8 mouse cellular contexts compared by ENCODE assay signal in genomic region chr4:124850933-124851658, GRCm38 (mm10). TPM values are rescaled to one million over a fixed set of nuclear protein-coding genes. Genes with fewer than 3 reads are reported as not detected.
DNase-seq lines count a peak whose midpoint lies in the region; ATAC-seq and TF ChIP-seq lines count a peak whose summit lies in the region.

Gene 1110065P20Rik, minus strand, starts transcription at chr4:124851196.

- under 1% methylated on average over 62 of the region's 75 CpGs for WGBS in forebrain, embryonic 15.5 days
- under 1% methylated on average over 75 of the region's 75 CpGs for WGBS in large intestine, adult 2 months
- WGBS in neural tube, embryonic 13.5 days: under 1% methylated on average over 75 of the region's 75 CpGs

- peak; percentile 61 for ATAC-seq in forebrain, embryonic 15.5 days (replicated peaks)
- ATAC-seq in neural tube, embryonic 13.5 days (ENCODE audit: low read depth): peak; percentile 38

- peak within 1 kb of the TSS; percentile 82 for H3K4me2 ChIP-seq in forebrain, embryonic 15.5 days (replicated peaks)
- peak within 1 kb of the TSS; percentile 86 for H3K4me2 ChIP-seq in neural tube, embryonic 13.5 days

- peaks cover 16% of the 10 kb centered on the region for H3K36me3 ChIP-seq in ES-E14 (ENCODE audit: control insufficient read depth, insufficient read depth, low read length, poor library complexity, severe bottlenecking)
- peaks cover 33% of the 10 kb centered on the region for H3K36me3 ChIP-seq in forebrain, embryonic 15.5 days
- H3K36me3 ChIP-seq in neural tube, embryonic 13.5 days: peaks cover 39% of the 10 kb centered on the region

- no peaks in the 10 kb centered on the region for H3K27me3 ChIP-seq in forebrain, embryonic 15.5 days
- H3K27me3 ChIP-seq in neural tube, embryonic 13.5 days: no peaks in the 10 kb centered on the region

- peak within 1 kb of the TSS; percentile 84 to 99 for H3K4me3 ChIP-seq in ES-E14 (ENCODE audit: insufficient read depth in 1 of 2, low read depth in 1 of 2, low read length in 2 of 2, poor library complexity in 1 of 2, severe bottlenecking in 1 of 2)
- peak within 1 kb of the TSS; percentile 85 for H3K4me3 ChIP-seq in forebrain, embryonic 15.5 days
- peak within 1 kb of the TSS; percentile 95 for H3K4me3 ChIP-seq in neural tube, embryonic 13.5 days

- intact Hi-C loops in heart, postnatal 14 days (cut with DNase I): loop anchor here (5.0 to 10.0 kb wide), 2 partner anchors 86 to 214 kb away; partner anchors contain the start of genes 9930104L06Rik, Cdca8, Dnali1 and Snip1

- H3K27ac ChIP-seq in ES-E14 (ENCODE audit: insufficient read depth, low read depth, low read length, poor library complexity, severe bottlenecking): peak within 1 kb of the TSS; percentile 78
- H3K27ac ChIP-seq in forebrain, embryonic 15.5 days (replicated peaks): peak within 1 kb of the TSS; percentile 96
- peak within 1 kb of the TSS; percentile 94 for H3K27ac ChIP-seq in neural tube, embryonic 13.5 days (replicated peaks)

- H3K9ac ChIP-seq in ES-E14 (ENCODE audit: insufficient read depth, low read depth, low read length, poor library complexity, severe bottlenecking): peak within 1 kb of the TSS; percentile 93
- peak within 1 kb of the TSS; percentile 87 for H3K9ac ChIP-seq in forebrain, embryonic 15.5 days (replicated peaks)
- peak within 1 kb of the TSS; percentile 88 for H3K9ac ChIP-seq in neural tube, embryonic 13.5 days

- H3K4me1 ChIP-seq in ES-E14 (ENCODE audit: control insufficient read depth in 2 of 2, insufficient read depth in 2 of 2, low read length in 2 of 2, poor library complexity in 1 of 2): peaks cover 3 to 10% of the 10 kb centered on the region in 2 experiments; a peak in 2 of 4 replicates
- peaks cover 33% of the 10 kb centered on the region for H3K4me1 ChIP-seq in forebrain, embryonic 15.5 days
- peaks cover 55% of the 10 kb centered on the region for H3K4me1 ChIP-seq in neural tube, embryonic 13.5 days (replicated peaks)

- in situ Hi-C loops in ES-E14 (cut with MboI; ENCODE audit: low sequenced_read_pairs in 2 of 2, unreplicated experiment in 2 of 2): no loop called here

- DNase-seq in ES-E14 (ENCODE audit: low read depth, low spot score): no peak
- peak; percentile 73 for DNase-seq in cerebellum, adult 11 months
- peak; percentile 77 to 80 for DNase-seq in heart, postnatal 14 days
- no peak for DNase-seq in large intestine, adult 2 months (ENCODE audit: low read depth, low spot score)
- DNase-seq in lung, adult 18-20 months: peak; percentile 86 to 88
- peak; percentile 83 for DNase-seq in testis, postnatal 10 days (ENCODE audit: low spot score)

- H3K9me3 ChIP-seq in ES-E14 (ENCODE audit: control insufficient read depth, insufficient read depth, low read depth, low read length): no peaks in the 10 kb centered on the region
- H3K9me3 ChIP-seq in forebrain, embryonic 15.5 days: no peaks in the 10 kb centered on the region
- no peaks in the 10 kb centered on the region for H3K9me3 ChIP-seq in neural tube, embryonic 13.5 days

TF ChIP-seq in ES-E14, 5 proteins besides CTCF, POLR2A, EP300 and RAD21:
- TF ChIP-seq MAFK (IDR thresholded peaks at IDR 0.05; ENCODE audit: insufficient read depth, low read depth, low read length): no peak
TF ChIP-seq in ES-E14: peak in this region for 0.

RNA-seq across cellular contexts. Expression of gene 1110065P20Rik, which starts in this region (rescaled TPM):
- 21.4 and 25.8 TPM in 2 replicates for total RNA-seq in ES-E14 (2012; rRNA removed)
- polyA plus RNA-seq in forebrain, embryonic 15.5 days (2015; fragmentation: Nextera tagmentation; extraction: Ambion mirVana): 81.3 and 86.1 TPM in 2 replicates
- total RNA-seq in heart, postnatal 14 days (2021): 10 to 100 TPM; 23.9 to 24.8 TPM
- polyA plus RNA-seq in large intestine, adult 2 months (2012; rRNA removed): 24.5 TPM in 2 replicates
- 74.9 and 80.2 TPM in 2 replicates for polyA plus RNA-seq in neural tube, embryonic 13.5 days (2015; fragmentation: Nextera tagmentation; extraction: Ambion mirVana)

Comparison
In these comparisons a context has a peak if more than half of its experiments do, and no peak if none do; other contexts are left out.
1. DNase-seq: peak in cerebellum, adult 11 months (single experiment), heart, postnatal 14 days (2 of 2), lung, adult 18-20 months (2 of 2) and testis, postnatal 10 days (single experiment); none in ES-E14 (single experiment) and large intestine, adult 2 months (single experiment).
2. Peak in every context shown above with its lines, with median percentiles within 50 percentile points of each other: H3K27ac ChIP-seq, H3K4me3 ChIP-seq and H3K9ac ChIP-seq.